Mouse (Mus musculus): ENCODE measurements at regions not wholly inside any gene's neighbourhood (a gene's known extent, or its start where the extent isn't known, plus 50 kb on each side); places are given as distances from the start of the nearest gene placed in this dataset.
"Not testable (repeated sequence)": the region's sequence is repeated elsewhere in the genome, so short reads cannot be mapped to it uniquely, and the experiment has no call there.

DNA sequence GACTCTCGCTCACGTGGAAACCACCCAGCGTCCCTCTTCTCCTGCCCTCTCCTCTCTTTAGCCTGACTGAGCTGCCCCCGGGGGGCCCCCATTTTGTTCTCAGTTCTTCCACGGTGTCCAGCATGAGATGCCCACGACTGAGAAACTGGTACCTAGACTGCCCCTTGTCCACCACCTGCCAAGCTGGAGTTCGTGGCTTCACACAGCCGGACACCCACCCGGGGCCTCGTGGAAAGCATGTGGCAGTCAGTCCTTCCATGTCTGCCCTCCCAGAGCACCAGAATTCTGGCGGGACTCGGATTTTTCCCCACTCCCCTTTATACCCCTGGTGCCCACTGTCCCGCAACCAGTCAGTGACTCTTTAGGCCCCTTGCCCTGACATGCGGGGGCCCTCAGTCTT lies 86.9 kb upstream of the Lemd2 start:
- in situ Hi-C loops (cut with MseI, MboI): loop anchor here in 1 of 2 experiments (5.0 kb wide), 1 partner anchor 41 kb away; no protein-coding TSS in a partner anchor

DNA sequence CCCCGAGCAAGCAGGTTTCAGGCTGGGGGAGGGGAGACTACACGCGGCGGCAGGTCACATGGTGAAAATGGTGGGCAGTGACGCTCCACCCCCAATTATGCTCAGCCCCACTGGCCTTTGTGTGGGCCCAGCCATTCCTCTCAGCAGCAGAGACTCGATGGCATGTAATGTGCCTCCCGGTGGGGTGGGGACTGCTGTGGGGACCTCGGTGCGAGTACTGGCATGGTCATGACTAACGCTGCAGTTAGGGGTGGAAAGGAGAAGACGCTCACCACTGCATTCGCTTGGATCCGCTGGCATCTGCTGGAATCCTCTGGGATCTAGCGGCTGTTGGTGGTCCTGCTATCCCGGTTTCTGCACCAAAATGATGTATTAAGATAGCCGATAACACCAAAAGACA lies 86.0 kb upstream of the Lemd2 start:
- in situ Hi-C loops (cut with MseI, MboI): loop anchor here in 1 of 2 experiments (5.0 kb wide), 1 partner anchor 42 kb away; no protein-coding TSS in a partner anchor

DNA sequence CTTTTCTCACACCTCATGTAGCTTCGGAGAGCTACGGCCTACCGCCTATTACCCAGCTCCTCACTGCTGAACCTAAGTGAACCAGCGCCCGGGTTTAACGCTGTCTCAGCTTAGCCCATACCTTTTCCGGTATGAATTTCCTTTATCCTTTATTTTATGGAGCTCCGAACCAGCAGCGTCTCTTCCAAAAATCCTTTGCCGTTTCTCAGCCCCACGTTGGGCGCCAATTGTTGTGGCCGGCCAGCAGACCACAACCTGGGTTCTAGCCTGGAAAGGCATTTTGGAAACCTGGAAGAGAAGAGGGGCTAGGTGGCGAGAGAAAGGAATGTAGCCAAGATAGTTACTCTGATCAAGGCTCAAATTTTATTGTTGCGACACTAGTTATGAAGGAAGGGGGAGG lies 85.5 kb upstream of the Lemd2 start:
- in situ Hi-C loops (cut with MseI, MboI): loop anchor here in 1 of 2 experiments (5.0 kb wide), 1 partner anchor 42 kb away; no protein-coding TSS in a partner anchor

DNA sequence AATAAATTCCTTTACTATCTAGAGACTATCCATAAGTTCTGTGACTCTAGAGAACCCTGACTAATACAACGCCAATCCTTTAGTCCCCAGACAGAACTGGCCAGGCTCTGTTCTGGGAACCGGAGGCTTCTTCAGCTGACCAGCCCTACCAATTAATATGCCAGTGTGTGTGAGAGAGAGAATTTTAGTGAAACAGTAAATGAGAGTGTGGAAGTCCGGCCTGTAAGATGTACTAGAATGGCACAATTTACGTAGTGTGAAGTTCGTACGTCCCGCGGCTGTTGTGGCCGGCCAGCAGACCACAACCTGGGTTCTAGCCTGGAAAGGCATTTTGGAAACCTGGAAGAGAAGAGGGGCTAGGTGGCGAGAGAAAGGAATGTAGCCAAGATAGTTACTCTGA lies 83.7 kb upstream of the Lemd2 start:
- in situ Hi-C loops (cut with MseI, MboI): not testable (repeated sequence)

DNA sequence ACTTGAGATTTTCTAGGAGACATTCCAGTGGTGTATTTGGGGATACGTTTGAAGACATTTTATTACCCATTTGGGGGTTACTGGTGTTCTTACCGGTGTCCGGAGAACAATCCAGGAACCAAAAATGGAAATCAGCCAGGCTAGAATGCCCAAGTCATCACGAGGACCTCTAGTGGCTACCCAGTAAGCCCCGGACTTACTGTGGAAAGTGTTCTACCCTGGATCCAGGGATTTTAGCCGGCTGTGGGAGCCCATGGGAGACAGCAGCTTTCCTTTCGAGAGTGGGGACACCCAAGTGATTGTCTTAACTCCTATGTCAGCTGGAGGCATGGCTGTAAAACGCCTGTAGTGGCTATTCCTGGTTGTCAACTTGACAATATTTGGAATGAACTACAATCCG lies 77.0 kb upstream of the Lemd2 start:
- in situ Hi-C loops (cut with MseI, MboI): no loop called here

DNA sequence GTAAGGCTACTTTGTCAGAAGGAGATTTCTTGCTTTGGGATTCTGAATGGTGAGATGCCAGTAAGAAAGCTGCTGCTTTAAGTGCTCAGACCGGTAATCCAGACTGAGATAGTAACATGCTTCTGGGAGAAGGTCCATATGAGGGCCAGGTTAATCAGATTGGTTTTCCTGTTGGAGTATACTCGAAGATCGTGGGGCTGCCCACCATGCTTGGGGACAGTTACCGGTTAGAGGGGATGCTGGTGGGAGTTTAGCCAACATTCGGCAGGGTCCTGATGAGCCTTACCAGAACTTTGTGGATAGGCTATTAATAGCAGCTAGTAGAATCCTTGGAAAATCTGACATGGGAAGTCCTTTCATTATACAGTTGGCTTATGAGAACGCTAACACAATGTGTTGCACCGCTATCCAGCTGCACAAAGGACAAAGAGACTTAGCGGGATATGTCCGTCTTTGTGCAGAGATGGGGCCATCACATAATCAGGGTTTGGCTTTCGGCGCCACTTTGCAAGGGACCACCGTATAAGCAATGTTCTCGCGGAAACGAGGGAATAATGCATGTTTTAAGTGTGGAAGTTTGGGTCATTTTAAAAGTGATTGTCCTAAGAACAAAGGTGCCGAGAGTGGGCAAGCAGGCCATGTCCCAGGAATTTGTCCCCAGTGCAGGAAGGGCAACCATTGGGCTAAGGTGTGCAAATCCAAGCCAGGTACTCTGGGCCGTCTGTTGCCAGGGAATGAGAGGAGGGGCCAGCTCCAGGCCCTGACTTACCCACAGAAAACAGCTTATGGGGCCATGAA lies 75.4 kb upstream of the Lemd2 start:
- in situ Hi-C loops (cut with MseI, MboI): not testable (repeated sequence)

DNA sequence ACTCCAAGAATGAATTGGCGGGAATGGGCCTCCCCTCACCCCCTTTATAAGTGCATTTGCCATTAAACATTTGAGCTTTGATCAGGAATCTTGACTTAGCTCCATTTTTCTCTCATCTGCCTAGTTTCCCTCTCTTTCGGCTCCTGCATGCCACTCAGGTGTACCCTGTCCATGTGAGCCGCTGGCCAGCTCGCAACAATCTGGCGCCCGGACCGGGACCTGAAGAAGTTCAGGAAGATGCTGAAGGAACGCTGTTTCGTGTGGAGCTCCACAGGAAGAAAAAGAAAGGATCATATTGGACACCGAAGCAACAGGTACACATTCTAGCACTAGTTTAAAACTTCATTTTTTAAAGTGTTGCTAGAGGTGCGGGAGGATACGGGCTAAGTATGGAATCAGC lies 73.5 kb upstream of the Lemd2 start:
- in situ Hi-C loops (cut with MseI, MboI): not testable (repeated sequence)

DNA sequence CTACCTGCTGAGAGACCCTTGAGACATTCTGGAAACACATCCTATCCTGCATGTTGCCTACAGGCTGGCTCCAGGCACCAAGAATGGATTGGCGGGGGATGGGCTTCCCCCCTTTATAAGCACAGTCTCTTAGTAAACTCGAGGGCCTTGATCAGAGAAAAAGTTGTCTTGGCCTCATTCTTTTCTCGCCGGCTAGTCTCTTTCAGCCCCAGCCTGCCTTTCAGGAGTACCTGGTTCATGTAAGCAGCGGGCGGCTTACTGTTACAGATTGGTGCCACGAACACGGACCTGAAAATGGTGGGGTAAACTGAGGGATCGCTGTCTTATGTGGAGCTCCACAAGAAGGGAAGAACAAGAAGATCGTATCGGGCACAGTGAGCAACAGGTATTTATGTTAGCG lies 67.5 kb upstream of the Lemd2 start:
- in situ Hi-C loops (cut with MseI, MboI): not testable (repeated sequence)

DNA sequence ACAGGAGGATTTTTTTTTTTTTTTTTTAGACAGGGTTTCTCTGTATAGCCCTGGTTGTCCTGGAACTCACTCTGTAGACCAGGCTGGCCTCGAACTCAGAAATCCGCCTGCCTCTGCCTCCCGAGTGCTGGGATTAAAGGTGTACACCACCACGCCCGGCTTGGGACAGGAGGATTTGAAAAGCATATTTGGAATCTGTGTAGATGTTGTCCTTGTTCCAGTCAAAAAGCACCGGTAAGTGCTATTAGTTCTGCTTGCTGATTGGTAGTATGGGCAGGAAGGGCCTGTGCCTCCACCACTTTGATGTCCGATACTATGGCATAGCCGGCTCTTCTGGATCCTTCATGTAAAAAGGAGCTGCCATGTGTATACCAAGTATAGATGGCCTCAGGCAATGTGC lies 66.5 kb upstream of the Lemd2 start:
- in situ Hi-C loops (cut with MseI, MboI): not testable (repeated sequence)

DNA sequence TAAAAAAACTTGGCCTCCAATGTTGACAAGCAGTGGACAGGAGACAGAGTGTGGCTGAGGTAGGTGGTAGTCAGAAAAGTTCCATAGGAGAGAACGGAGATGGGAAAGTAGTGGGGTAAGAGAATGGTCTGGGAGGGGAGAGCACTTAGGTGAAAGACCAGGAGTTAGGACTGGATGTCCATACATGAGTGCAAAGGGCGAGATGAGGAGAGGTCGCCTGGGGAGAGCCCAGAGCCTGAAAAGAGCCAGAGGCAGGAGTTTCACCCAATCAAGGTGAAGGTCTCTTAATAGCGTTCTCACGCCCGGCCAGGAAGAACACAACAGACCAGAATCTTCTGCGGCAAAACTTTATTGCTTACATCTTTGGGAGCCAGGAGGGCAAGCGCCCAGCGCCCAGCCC lies 60.3 kb upstream of the Lemd2 start:
- in situ Hi-C loops (cut with MseI, MboI): not testable (repeated sequence)

DNA sequence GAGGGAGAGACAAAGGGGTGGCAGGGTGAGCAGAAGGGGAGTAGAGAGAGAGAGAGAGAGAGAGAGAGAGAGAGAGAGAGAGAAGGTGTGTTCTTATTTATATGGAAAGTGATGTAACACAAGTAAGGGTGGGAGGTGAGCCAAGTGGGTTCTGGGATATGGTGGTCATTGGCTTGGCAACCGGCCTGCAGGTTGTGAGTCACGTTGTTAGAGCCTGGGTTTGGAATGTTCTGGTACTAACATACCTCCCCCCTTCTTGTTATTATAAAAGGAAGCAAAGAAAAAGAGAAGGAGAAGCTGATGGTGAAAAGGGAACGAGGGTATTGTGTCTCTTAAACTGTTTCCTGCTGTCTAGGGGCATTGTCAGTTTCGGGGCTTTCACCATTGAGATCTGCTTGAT lies 58.3 kb upstream of the Lemd2 start:
- in situ Hi-C loops (cut with MseI, MboI): no loop called here

DNA sequence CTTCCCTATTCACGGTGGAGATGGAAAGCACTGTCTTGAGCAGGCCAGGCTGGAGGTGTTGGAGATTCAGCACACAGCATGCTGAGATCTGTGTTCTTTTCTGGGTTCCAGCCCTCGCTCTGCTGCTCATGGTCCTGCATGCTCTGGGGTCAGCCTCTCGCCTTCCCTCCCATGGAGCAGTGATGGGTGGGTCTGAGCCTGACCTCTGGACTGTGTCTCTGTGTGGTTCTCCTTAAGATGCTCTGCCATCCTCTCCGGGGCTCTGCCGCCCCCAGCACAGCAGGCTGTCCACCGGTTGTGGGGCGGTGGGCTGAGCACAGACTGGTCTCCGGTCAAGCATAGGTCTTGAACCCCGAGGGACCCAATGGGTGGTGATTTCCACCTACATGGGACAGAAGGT lies 57.7 kb upstream of the Lemd2 start:
- in situ Hi-C loops (cut with MseI, MboI): no loop called here

DNA sequence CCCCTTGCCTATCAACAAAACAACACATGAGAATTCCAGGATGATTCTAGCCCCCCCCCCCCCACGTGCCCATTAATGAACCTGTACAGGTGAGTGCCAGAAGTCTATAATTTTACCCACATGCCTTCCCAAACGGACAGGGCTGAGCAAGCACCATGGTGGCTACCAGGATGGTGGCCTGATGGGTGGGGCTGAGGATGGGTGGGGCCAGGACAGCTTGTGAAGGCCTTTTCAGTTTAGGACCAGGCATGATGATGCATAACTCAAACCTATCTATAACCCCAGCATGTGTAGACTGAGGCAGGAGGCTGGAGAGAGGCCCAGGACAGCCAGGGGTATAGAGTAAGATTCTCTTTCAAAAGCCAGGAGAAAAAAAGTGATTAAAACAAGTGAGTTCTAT lies 57.0 kb upstream of the Lemd2 start:
- in situ Hi-C loops (cut with MseI, MboI): no loop called here

DNA sequence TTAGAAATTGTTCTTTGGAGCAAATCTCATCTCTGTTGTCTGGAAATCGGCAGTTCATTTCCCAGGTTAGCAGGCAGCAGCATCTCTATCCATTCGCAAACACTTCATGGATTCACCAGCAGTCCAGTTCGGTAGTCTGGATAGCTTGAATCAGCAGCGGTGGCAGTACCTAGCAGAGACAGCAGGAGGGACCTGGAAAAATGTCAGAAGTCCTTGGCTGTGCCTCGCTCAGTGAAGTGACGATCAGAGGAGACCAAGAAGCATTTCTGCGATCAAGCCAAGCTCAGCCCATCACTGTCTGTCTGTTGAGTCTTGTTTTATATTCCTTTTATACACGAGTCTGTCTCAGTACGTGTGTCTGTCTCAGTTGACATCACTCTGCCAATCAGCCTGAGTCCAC lies 55.8 kb upstream of the Lemd2 start:
- in situ Hi-C loops (cut with MseI, MboI): no loop called here

DNA sequence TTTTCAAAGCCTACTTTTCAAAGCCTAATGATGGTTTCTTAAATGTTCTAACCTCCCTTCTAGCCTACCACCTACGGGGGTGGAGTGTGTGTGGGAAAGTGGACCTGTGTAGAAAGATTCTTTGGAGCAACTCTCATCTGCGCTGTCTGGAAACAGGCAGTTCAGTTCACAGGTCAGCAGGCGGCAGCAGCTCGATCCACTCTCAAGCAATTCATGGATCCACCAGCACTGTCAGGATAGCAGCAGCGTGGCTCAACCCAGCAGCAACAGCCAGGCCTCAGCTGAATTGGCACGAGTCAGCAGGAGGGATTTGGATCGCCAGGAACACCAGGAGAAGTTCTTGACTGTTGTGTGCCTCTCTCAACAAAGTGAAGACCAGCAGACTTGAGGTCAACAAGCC lies 53.1 kb upstream of the Lemd2 start:
- in situ Hi-C loops (cut with MseI, MboI): no loop called here

DNA sequence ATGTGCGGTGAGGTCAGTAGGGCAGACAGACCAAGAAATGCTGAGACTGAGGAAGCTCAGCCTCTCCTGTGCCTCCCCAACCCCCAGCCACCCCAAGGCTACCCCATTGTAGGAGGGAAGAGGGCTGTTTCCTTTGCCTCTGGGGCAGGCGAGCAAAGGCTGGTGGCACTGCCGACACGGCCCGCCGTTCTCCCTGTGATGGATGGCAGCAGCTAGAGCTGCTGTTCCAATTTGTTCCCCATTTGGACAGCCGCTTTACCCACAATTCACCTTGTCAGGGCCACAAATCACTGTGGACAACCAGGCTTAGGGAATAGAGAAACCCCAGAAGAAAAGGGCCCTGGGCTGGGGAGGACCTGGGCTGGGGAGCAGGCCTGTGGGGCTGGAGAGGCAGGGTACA lies 51.5 kb upstream of the Lemd2 start:
- in situ Hi-C loops (cut with MseI, MboI): no loop called here
